Mouse (Mus musculus): ENCODE measurements at regions not wholly inside any gene's neighbourhood (a gene's known extent, or its start where the extent isn't known, plus 50 kb on each side); places are given as distances from the start of the nearest gene placed in this dataset.

GRCm38 (mm10) chr16:50010074-50010473 is 209.7 kb downstream of the Cd47 start:
- no peak for DNase-seq

- DNase-seq: no peak
Measured at GRCm38 (mm10) chr16:50010532-50010971, 210.2 kb downstream of the Cd47 start.

- DNase-seq: no peak
Measured at GRCm38 (mm10) chr16:50023885-50024284, 223.6 kb downstream of the Cd47 start.

GRCm38 (mm10) chr16:50026100-50026884 is 226.0 kb downstream of the Cd47 start:
- no peak for DNase-seq

GRCm38 (mm10) chr16:50027189-50027588 is 226.9 kb downstream of the Cd47 start:
- no peak for DNase-seq

- DNase-seq: no peak
Measured at GRCm38 (mm10) chr16:50029711-50030110, 229.4 kb downstream of the Cd47 start.

- peak; percentile 19 for DNase-seq
Measured at GRCm38 (mm10) chr16:50030355-50030754, 230.0 kb downstream of the Cd47 start.

GRCm38 (mm10) chr16:50030905-50031369 is 230.6 kb downstream of the Cd47 start:
- DNase-seq: peak; percentile 9

- DNase-seq: no peak
Measured at GRCm38 (mm10) chr16:50032798-50033197, 232.5 kb downstream of the Cd47 start.

- DNase-seq: no peak
Measured at GRCm38 (mm10) chr16:50036296-50036734, 236.0 kb downstream of the Cd47 start.

GRCm38 (mm10) chr16:50044103-50044502 is 243.8 kb downstream of the Cd47 start:
- DNase-seq: no peak

GRCm38 (mm10) chr16:50045552-50046547 is 245.5 kb downstream of the Cd47 start:
- peak; percentile 79 for DNase-seq

- no peak for DNase-seq
Measured at GRCm38 (mm10) chr16:50063540-50063939, 263.2 kb downstream of the Cd47 start.

GRCm38 (mm10) chr16:50065336-50066082 is 265.2 kb downstream of the Cd47 start:
- DNase-seq: no peak

GRCm38 (mm10) chr16:50069033-50069432 is 268.7 kb downstream of the Cd47 start:
- peak; percentile 46 for DNase-seq

GRCm38 (mm10) chr16:50070728-50071127 is 270.4 kb downstream of the Cd47 start:
- DNase-seq: no peak

- no peak for DNase-seq
Measured at GRCm38 (mm10) chr16:50072853-50073360, 272.6 kb downstream of the Cd47 start.

- DNase-seq: peak; percentile 41
Measured at GRCm38 (mm10) chr16:50073979-50074378, 273.6 kb downstream of the Cd47 start.

GRCm38 (mm10) chr16:50075641-50076040 is 275.3 kb downstream of the Cd47 start:
- no peak for DNase-seq

GRCm38 (mm10) chr16:50081511-50081910 is 281.2 kb downstream of the Cd47 start:
- DNase-seq: no peak

GRCm38 (mm10) chr16:50092318-50092717 is 292.0 kb downstream of the Cd47 start:
- DNase-seq: no peak

- DNase-seq: no peak
Measured at GRCm38 (mm10) chr16:50092780-50093179, 292.4 kb downstream of the Cd47 start.
